Mouse (Mus musculus) testis, adult 2 months (tissue): ENCODE measurements at regions not wholly inside any gene's neighbourhood (a gene's known extent, or its start where the extent isn't known, plus 50 kb on each side); places are given as distances from the start of the nearest gene placed in this dataset.

Experiments
- H3K27ac ChIP-seq: fragments of 200-500 bp; 2 replicates; pipeline ENCODE4 v1.5.1; 2012; ENCODE audit warnings: low read depth, low read length; ENCODE audit not compliant: control insufficient read depth, insufficient read depth
- H3K27me3 ChIP-seq: fragments of 200-500 bp; 2 replicates; pipeline ENCODE4 v1.6.1; 2012; ENCODE audit warnings: mild to moderate bottlenecking, low read length, moderate library complexity; ENCODE audit not compliant: control insufficient read depth, insufficient read depth
- H3K36me3 ChIP-seq: fragments of 200-500 bp; 2 replicates; pipeline ENCODE4 v1.6.1; 2012; ENCODE audit warnings: mild to moderate bottlenecking, low read length; ENCODE audit not compliant: control insufficient read depth, insufficient read depth
- H3K4me1 ChIP-seq: fragments of 200-500 bp; 2 replicates; pipeline ENCODE4 v1.6.1; 2012; ENCODE audit warnings: low read length; ENCODE audit not compliant: control insufficient read depth, insufficient read depth
- H3K4me3 ChIP-seq: fragments of 200-500 bp; 2 replicates; pipeline ENCODE4 v1.5.1; 2012; ENCODE audit warnings: low read depth, mild to moderate bottlenecking, low read length, moderate library complexity, mixed read lengths; ENCODE audit not compliant: control insufficient read depth
- CTCF ChIP-seq: fragments of 200-500 bp; IDR thresholded peaks from 2 replicates; pipeline ENCODE4 v1.5.1; 2012; ENCODE audit warnings: low read depth, mild to moderate bottlenecking, inconsistent platforms, low read length, moderate library complexity; ENCODE audit not compliant: control insufficient read depth, insufficient read depth, insufficient replicate concordance
- POLR2A ChIP-seq: fragments of 200-500 bp; IDR thresholded peaks from 2 replicates; pipeline ENCODE4 v1.6.1; 2012; ENCODE audit warnings: low read depth, mild to moderate bottlenecking, inconsistent platforms, low read length, moderate library complexity; ENCODE audit not compliant: control insufficient read depth

DNA sequence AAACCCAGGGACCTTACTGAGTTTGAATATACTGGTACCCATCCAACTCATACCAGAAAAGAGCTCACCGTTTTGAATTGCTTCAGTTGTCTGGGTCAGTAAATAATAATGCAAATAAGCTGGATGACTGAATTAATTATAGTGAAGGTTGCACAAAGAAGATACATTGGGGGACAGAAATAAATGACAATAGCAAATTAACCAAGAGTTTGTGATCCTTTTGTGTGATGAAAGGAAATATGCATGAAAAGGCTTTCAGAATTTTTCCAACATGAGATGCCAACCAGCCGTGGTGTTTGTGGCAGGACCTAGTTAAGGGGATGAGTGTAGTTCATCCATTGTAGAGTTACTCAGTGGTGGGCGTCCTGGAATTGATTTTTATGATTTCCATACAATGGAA lies 186.5 kb upstream of the Pik3r1 start:
- TF ChIP-seq CTCF (no peak), POLR2A (no peak)
- no peak overlapping the region for H3K4me3 ChIP-seq
- H3K36me3 ChIP-seq = no peaks in the 10 kb centered on the region
- no peaks in the 10 kb centered on the region for H3K4me1 ChIP-seq
- no peak overlapping the region for H3K27ac ChIP-seq
- no peaks in the 10 kb centered on the region for H3K27me3 ChIP-seq

DNA sequence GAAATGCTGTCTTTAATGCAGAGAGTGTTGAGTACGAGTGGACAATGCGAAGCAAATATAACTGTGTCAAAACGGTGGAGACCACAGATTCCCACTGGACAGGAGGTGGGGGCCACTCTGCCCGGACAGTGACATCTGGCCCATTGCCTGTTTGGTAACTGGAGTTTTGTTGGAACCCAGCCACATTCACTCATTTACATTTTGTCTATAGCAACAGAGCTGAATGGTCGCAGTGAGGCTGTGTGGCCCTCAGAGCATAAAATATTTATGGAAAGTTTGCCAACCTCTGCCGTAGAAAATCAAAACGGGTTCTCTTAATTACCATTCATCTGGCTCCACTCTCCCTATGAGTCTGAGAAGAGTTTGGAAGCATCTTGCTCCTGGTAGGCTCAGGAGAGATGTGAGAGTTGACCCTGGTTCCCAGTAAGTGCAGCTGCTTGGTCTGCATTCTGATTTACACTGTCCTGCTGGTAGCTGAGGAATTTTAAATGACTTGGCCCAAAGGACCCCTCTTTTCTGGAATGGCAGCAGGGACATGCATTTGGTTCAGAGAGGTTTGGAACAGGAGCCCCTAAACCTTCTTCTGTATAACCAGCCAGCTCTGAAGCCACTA lies 187.9 kb upstream of the Pik3r1 start:
- H3K4me3 ChIP-seq = no peak overlapping the region
- TF ChIP-seq POLR2A (no peak), CTCF (no peak)
- H3K4me1 ChIP-seq = no peaks in the 10 kb centered on the region
- H3K27me3 ChIP-seq = no peaks in the 10 kb centered on the region
- no peak overlapping the region for H3K27ac ChIP-seq
- H3K36me3 ChIP-seq = no peaks in the 10 kb centered on the region

DNA sequence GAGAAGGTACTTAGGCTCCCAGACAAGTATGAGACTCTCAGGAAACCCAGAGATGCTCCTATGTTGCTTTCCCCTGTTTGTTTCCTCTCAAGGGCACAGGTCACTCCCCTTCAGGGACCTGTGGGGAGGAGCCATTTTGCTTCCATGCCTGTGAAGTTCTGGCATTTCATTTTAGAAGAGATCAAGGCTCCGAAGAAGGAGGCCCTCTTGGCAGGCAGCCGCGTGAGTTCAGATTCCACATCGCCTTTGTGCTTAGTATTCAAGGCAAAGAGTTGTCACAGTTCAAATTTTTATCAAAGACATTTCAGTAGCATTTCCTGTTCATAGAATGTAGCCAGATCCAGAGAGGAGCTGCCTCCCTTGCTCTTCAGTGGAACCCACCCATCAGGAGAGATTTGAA lies 189.8 kb upstream of the Pik3r1 start:
- no peaks in the 10 kb centered on the region for H3K36me3 ChIP-seq
- H3K4me3 ChIP-seq = no peak overlapping the region
- no peak for TF ChIP-seq CTCF
- TF ChIP-seq POLR2A = no peak
- H3K27ac ChIP-seq = no peak overlapping the region
- H3K4me1 ChIP-seq = no peaks in the 10 kb centered on the region
- H3K27me3 ChIP-seq = no peaks in the 10 kb centered on the region

DNA sequence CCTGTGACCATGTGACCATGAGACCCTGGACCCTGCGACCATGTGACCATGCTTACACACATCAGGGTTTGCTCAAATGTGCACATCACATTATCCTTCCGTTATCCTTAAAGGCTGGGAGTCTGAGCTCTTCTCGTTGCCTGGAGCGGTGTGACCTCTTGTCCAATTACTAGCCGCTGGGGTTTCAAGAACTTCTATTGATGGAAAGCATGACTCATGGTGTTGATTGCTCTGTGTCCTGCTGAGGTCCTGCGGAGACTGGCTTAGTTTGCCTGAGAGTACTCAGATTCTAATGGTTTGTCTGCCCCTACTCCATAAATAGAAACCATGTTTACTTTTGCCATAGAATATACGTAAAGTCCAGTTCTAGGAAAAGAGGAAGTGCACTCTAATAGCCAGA lies 197.5 kb upstream of the Pik3r1 start:
- Histone ChIP-seq H3K36me3 (no peaks in the 10 kb centered on the region), H3K27me3 (no peaks in the 10 kb centered on the region), H3K4me1 (no peaks in the 10 kb centered on the region), H3K4me3 (no peak overlapping the region), H3K27ac (no peak overlapping the region)
- no peak for TF ChIP-seq CTCF
- TF ChIP-seq POLR2A = no peak

DNA sequence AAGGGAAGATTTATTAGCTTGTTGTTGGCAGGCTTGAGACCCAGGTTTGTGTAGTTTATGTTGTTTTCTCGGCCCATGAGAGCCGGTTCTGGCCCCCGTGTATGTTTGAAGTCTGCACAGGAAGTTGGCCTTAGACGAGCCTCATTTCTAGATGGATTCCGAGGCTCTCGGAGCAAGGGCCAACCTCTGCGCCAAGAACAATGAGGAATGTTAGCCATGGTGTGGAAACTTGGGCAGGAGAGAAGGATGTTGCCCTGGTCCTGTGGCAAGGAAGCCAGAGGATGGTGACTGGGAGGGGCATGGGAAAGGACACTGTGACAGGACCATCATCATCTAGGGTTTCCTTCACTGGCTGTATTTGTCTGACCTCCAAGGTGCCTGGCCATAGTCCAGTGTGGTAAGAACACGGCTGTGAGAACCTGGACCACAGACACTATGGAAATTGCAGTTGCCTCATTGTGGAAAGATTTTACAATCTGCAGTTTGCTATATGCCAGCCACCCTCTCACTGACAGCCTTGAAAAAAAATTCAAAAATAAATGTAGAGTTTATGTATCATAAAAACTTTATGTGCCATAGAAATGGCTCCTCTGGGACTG lies 198.9 kb upstream of the Pik3r1 start:
- TF ChIP-seq POLR2A = no peak
- no peak for TF ChIP-seq CTCF
- no peaks in the 10 kb centered on the region for H3K36me3 ChIP-seq
- H3K4me1 ChIP-seq = no peaks in the 10 kb centered on the region
- no peak overlapping the region for H3K4me3 ChIP-seq
- no peaks in the 10 kb centered on the region for H3K27me3 ChIP-seq
- H3K27ac ChIP-seq = no peak overlapping the region

DNA sequence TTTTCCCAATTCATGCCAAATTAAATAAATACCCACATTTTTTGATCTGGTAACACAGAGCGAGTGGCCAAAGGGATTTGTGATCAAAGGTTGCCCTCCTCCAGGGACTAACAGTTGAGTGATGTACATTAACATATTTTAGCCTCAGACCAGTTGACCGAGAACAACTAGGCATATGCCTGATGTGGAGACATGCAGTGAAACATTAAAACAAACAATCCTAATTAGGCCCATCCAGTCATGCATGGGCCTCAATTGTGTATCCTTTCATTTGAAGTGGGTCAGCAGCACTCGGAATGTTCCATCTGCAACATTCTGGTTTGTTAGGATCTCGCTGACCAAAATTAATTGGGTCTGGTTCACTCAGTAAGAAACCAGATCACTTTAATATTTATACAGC lies 199.4 kb upstream of the Pik3r1 start:
- no peaks in the 10 kb centered on the region for H3K4me1 ChIP-seq
- H3K27me3 ChIP-seq = no peaks in the 10 kb centered on the region
- H3K36me3 ChIP-seq = no peaks in the 10 kb centered on the region
- TF ChIP-seq CTCF (no peak), POLR2A (no peak)
- no peak overlapping the region for H3K27ac ChIP-seq
- H3K4me3 ChIP-seq = no peak overlapping the region

DNA sequence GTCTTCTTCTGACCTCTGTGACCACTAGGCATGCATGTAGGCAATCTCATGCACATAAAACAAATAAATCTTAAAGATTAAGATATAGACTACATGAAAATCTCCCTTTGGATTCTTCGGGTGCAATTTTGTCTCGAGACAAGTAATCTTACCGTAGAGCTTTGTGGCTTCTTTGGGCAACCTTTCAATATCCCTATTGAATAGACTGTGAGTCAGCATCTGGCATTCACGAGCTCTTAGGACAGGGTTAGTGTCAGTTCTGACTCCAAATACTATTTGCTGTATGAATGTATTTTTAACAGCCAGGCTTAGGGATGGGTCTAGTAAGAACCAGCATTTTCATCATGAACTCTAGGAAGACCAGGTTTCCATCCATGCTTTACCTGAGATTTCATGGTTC lies 208.7 kb upstream of the Pik3r1 start:
- H3K4me3 ChIP-seq = no peak overlapping the region
- H3K27ac ChIP-seq = no peak overlapping the region
- no peaks in the 10 kb centered on the region for H3K4me1 ChIP-seq
- TF ChIP-seq POLR2A (no peak), CTCF (no peak)
- H3K27me3 ChIP-seq = no peaks in the 10 kb centered on the region
- no peaks in the 10 kb centered on the region for H3K36me3 ChIP-seq

DNA sequence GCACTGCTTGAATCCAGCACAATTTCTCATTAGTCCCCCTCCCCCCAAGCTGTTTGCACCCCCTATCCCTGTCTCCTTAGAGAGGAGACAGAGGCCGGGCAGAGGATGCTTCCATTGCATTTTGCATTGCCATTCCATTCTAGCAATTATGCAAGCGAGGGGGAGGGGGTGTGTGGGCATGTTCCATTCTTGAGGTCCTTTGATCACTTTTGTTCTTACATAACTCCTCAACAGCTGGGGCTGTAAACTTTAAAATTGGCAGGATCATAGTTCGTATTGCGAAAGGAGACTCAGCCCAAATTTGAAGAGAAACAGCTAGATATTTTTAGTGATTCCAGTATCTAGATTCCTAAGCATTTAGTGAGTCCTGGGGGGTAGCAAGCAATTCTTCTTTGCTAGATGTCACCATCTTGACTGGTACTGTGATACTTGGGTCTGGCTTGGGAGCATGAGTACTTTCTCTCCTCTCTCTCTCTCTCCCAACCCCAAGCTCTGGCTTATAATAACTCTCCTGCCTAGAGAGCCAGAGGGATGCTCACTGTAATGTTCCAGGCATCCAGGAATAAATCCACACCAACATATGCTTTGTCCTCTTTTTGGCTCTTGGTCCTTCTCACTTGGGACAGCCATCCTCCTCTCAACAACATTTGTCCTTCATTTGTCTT lies 212.3 kb upstream of the Pik3r1 start:
- no peak overlapping the region for H3K27ac ChIP-seq
- TF ChIP-seq CTCF (no peak), POLR2A (no peak)

More for the DNA sequence above, 212.3 kb upstream of the Pik3r1 start:
- Histone ChIP-seq H3K4me3 (no peak overlapping the region), H3K4me1 (no peaks in the 10 kb centered on the region), H3K27me3 (no peaks in the 10 kb centered on the region), H3K36me3 (no peaks in the 10 kb centered on the region)
